Mouse (Mus musculus) G1E (cell line): ENCODE results near the gene Grip1.

ENCODE experiments used
- CTCF ChIP-seq: IDR thresholded peaks from 2 replicates; pipeline ENCODE4 v1.5.1; 2012; ENCODE audit warnings: low read depth, low read length, inconsistent platforms, mixed read lengths
- GATA2 ChIP-seq: IDR thresholded peaks from 2 replicates; pipeline ENCODE4 v1.6.1; 2012; ENCODE audit warnings: low read depth, low read length, inconsistent platforms, borderline replicate concordance
- POLR2AphosphoS5 ChIP-seq: IDR thresholded peaks from 2 replicates; pipeline ENCODE4 v1.6.1; 2012; ENCODE audit warnings: low read depth, low read length, inconsistent platforms; ENCODE audit not compliant: insufficient replicate concordance

DNA sequence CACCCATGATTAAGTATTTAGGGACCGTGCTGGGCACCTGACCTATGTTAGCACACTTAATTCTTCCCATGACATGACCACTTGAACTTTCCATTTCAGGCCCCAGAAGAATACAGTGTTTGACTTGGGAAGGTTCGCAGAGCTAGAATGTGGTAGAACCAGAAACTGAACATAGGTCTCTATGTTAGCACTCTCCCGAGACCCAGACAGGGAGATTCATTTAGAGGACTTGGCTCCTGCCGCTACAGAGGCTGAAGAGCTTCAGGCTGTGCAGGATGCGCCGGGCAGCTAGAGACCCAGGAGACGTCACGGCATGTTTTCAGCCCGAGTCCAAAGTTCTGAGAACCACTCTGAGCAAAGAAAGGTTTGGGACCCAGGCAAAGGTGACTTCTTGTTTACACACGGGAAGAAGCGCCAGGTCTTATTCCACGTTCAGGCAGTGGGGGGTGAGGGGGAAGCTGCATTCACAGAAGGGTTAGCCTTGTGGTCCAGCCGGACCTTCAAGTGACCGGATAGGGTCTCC is 6.2 kb upstream of the Grip1 start:
- TF ChIP-seq CTCF (no peak), GATA2 (no peak), POLR2AphosphoS5 (no peak)
